Mouse (Mus musculus): ENCODE results near the gene Psmb4. TPM values are rescaled to one million over a fixed set of nuclear protein-coding genes. Genes with fewer than 3 reads are reported as not detected.

The Psmb4 gene
- polyA plus RNA-seq, 1 experiment from 2014 or later = 313 TPM

- Histone ChIP-seq H3K27ac (no peak overlapping the region), H3K9me3 (no peaks in the 10 kb centered on the region), H3K4me2 (replicated peaks) (no peak overlapping the region), H3K4me1 (peaks cover 18% of the 10 kb centered on the region), H3K36me3 (peaks cover 18% of the 10 kb centered on the region), H3K9ac (no peak overlapping the region), H3K4me3 (no peak overlapping the region), H3K27me3 (no peaks in the 10 kb centered on the region)
- no peak for ATAC-seq (ENCODE audit: insufficient number of reproducible peaks, insufficient read depth, low FRiP score, low TSS enrichment)
These were observed 1.8 kb upstream of the Psmb4 start for GRCm38 (mm10) chr3:94888595-94888994.

GRCm38 (mm10) chr3:94882579-94882978 is 4.2 kb downstream of the Psmb4 start:
- Histone ChIP-seq H3K4me3 (no peak overlapping the region), H3K9ac (no peak overlapping the region), H3K27me3 (no peaks in the 10 kb centered on the region), H3K4me1 (peaks cover 18% of the 10 kb centered on the region), H3K27ac (no peak overlapping the region), H3K9me3 (no peaks in the 10 kb centered on the region), H3K4me2 (replicated peaks) (no peak overlapping the region), H3K36me3 (peaks cover 62% of the 10 kb centered on the region)
- WGBS = 84% methylated on average over 3 of the region's 3 CpGs
- ATAC-seq (ENCODE audit: insufficient number of reproducible peaks, insufficient read depth, low FRiP score, low TSS enrichment) = no peak

- Histone ChIP-seq H3K27me3 (no peaks in the 10 kb centered on the region), H3K36me3 (peaks cover 69% of the 10 kb centered on the region), H3K9me3 (no peaks in the 10 kb centered on the region), H3K27ac (no peak overlapping the region), H3K9ac (no peak overlapping the region), H3K4me2 (replicated peaks) (no peak overlapping the region), H3K4me1 (peaks cover 14% of the 10 kb centered on the region), H3K4me3 (no peak overlapping the region)
- 78% methylated on average over 4 of the region's 4 CpGs for WGBS
- no peak for ATAC-seq (ENCODE audit: insufficient number of reproducible peaks, insufficient read depth, low FRiP score, low TSS enrichment)
These were observed 4.9 kb downstream of the Psmb4 start for GRCm38 (mm10) chr3:94881840-94882239.

GRCm38 (mm10) chr3:94878618-94879017 is 8.1 kb downstream of the Psmb4 start:
- no peaks in the 10 kb centered on the region for H3K4me1 ChIP-seq
- WGBS = 83% methylated on average over 6 of the region's 6 CpGs
- no peak overlapping the region for H3K27ac ChIP-seq
- no peaks in the 10 kb centered on the region for H3K27me3 ChIP-seq
- peaks cover 84% of the 10 kb centered on the region for H3K36me3 ChIP-seq
- no peak for ATAC-seq (ENCODE audit: insufficient number of reproducible peaks, insufficient read depth, low FRiP score, low TSS enrichment)
- H3K4me2 ChIP-seq (replicated peaks) = no peak overlapping the region
- no peak overlapping the region for H3K4me3 ChIP-seq
- no peak overlapping the region for H3K9ac ChIP-seq
- no peaks in the 10 kb centered on the region for H3K9me3 ChIP-seq

- H3K9me3 ChIP-seq = no peaks in the 10 kb centered on the region
- H3K27me3 ChIP-seq = no peaks in the 10 kb centered on the region
- peaks cover 80% of the 10 kb centered on the region for H3K36me3 ChIP-seq
- WGBS = 94% methylated on average over 3 of the region's 3 CpGs
- no peak overlapping the region for H3K4me2 ChIP-seq (replicated peaks)
- ATAC-seq (ENCODE audit: insufficient number of reproducible peaks, insufficient read depth, low FRiP score, low TSS enrichment) = no peak
- H3K27ac ChIP-seq = no peak overlapping the region
- no peak overlapping the region for H3K9ac ChIP-seq
- H3K4me3 ChIP-seq = no peak overlapping the region
- no peaks in the 10 kb centered on the region for H3K4me1 ChIP-seq
These were observed 17.8 kb downstream of the Psmb4 start for GRCm38 (mm10) chr3:94869011-94869410.

- WGBS = 94% methylated on average over 2 of the region's 2 CpGs
- Histone ChIP-seq H3K9ac (no peak overlapping the region), H3K27me3 (no peaks in the 10 kb centered on the region), H3K4me3 (no peak overlapping the region), H3K36me3 (peaks cover 66% of the 10 kb centered on the region), H3K4me1 (no peaks in the 10 kb centered on the region), H3K4me2 (replicated peaks) (no peak overlapping the region), H3K27ac (no peak overlapping the region), H3K9me3 (no peaks in the 10 kb centered on the region)
- no peak for ATAC-seq (ENCODE audit: insufficient number of reproducible peaks, insufficient read depth, low FRiP score, low TSS enrichment)
These were observed 27.3 kb downstream of the Psmb4 start for GRCm38 (mm10) chr3:94859471-94859870.

GRCm38 (mm10) chr3:94852215-94852614 is 34.5 kb downstream of the Psmb4 start:
- no peak overlapping the region for H3K9ac ChIP-seq
- no peaks in the 10 kb centered on the region for H3K9me3 ChIP-seq
- H3K4me1 ChIP-seq = no peaks in the 10 kb centered on the region
- no peak overlapping the region for H3K27ac ChIP-seq
- H3K4me2 ChIP-seq (replicated peaks) = no peak overlapping the region
- WGBS = 82% methylated on average over 3 of the region's 3 CpGs
- ATAC-seq (ENCODE audit: insufficient number of reproducible peaks, insufficient read depth, low FRiP score, low TSS enrichment) = no peak
- H3K27me3 ChIP-seq = no peaks in the 10 kb centered on the region
- peaks cover 27% of the 10 kb centered on the region for H3K36me3 ChIP-seq
- no peak overlapping the region for H3K4me3 ChIP-seq

GRCm38 (mm10) chr3:94851731-94852130 is 35.0 kb downstream of the Psmb4 start:
- Histone ChIP-seq H3K36me3 (peaks cover 24% of the 10 kb centered on the region), H3K4me3 (no peak overlapping the region), H3K27ac (no peak overlapping the region), H3K4me1 (no peaks in the 10 kb centered on the region), H3K4me2 (replicated peaks) (no peak overlapping the region), H3K27me3 (no peaks in the 10 kb centered on the region), H3K9ac (no peak overlapping the region), H3K9me3 (no peaks in the 10 kb centered on the region)
- no peak for ATAC-seq (ENCODE audit: insufficient number of reproducible peaks, insufficient read depth, low FRiP score, low TSS enrichment)
- WGBS = 65% methylated on average over 3 of the region's 3 CpGs

GRCm38 (mm10) chr3:94849338-94849737 is 37.4 kb downstream of the Psmb4 start:
- Histone ChIP-seq H3K4me1 (peaks cover 5% of the 10 kb centered on the region; the same call in 1 of the 2 replicates), H3K27ac (no peak overlapping the region), H3K4me3 (no peak overlapping the region), H3K9me3 (no peaks in the 10 kb centered on the region), H3K27me3 (no peaks in the 10 kb centered on the region), H3K36me3 (peaks cover 6% of the 10 kb centered on the region), H3K4me2 (replicated peaks) (no peak overlapping the region), H3K9ac (no peak overlapping the region)
- ATAC-seq (ENCODE audit: insufficient number of reproducible peaks, insufficient read depth, low FRiP score, low TSS enrichment) = no peak
- WGBS = 11% methylated on average over 1 of the region's 1 CpGs

- no peak for ATAC-seq (ENCODE audit: insufficient number of reproducible peaks, insufficient read depth, low FRiP score, low TSS enrichment)
- 95% methylated on average over 2 of the region's 2 CpGs for WGBS
These were observed 39.4 kb downstream of the Psmb4 start for GRCm38 (mm10) chr3:94847382-94847781.

GRCm38 (mm10) chr3:94839101-94839500 is 47.7 kb downstream of the Psmb4 start:
- Histone ChIP-seq H3K4me2 (replicated peaks) (peak overlapping the region; percentile 74), H3K36me3 (no peaks in the 10 kb centered on the region), H3K27me3 (no peaks in the 10 kb centered on the region), H3K9me3 (no peaks in the 10 kb centered on the region), H3K9ac (no peak overlapping the region), H3K27ac (no peak overlapping the region), H3K4me1 (peaks cover 8% of the 10 kb centered on the region), H3K4me3 (peak overlapping the region; percentile 63)
- 76% methylated on average over 5 of the region's 5 CpGs for WGBS
- ATAC-seq (ENCODE audit: insufficient number of reproducible peaks, insufficient read depth, low FRiP score, low TSS enrichment) = no peak

More at GRCm38 (mm10) chr3:94847382-94847781, 39.4 kb downstream of the Psmb4 start:
- no peak overlapping the region for H3K4me2 ChIP-seq (replicated peaks)
- no peak overlapping the region for H3K27ac ChIP-seq
- no peaks in the 10 kb centered on the region for H3K9me3 ChIP-seq
- H3K36me3 ChIP-seq = no peaks in the 10 kb centered on the region
- H3K4me3 ChIP-seq = no peak overlapping the region
- peaks cover 5% of the 10 kb centered on the region; the same call in 1 of the 2 replicates for H3K4me1 ChIP-seq
- H3K9ac ChIP-seq = no peak overlapping the region
- no peaks in the 10 kb centered on the region for H3K27me3 ChIP-seq

- H3K27me3 ChIP-seq = no peaks in the 10 kb centered on the region
- H3K4me3 ChIP-seq = peak overlapping the region; percentile 63
- no peaks in the 10 kb centered on the region for H3K9me3 ChIP-seq
- peak overlapping the region; percentile 74 for H3K4me2 ChIP-seq (replicated peaks)
- H3K36me3 ChIP-seq = no peaks in the 10 kb centered on the region
- 24% methylated on average over 9 of the region's 9 CpGs for WGBS
- peaks cover 8% of the 10 kb centered on the region for H3K4me1 ChIP-seq
- peak overlapping the region; percentile 87 for H3K9ac ChIP-seq
- ATAC-seq (ENCODE audit: insufficient number of reproducible peaks, insufficient read depth, low FRiP score, low TSS enrichment) = no peak
- H3K27ac ChIP-seq = peak overlapping the region; percentile 99
These were observed 48.1 kb downstream of the Psmb4 start for GRCm38 (mm10) chr3:94838631-94839030.

All from embryonic facial prominence, embryonic 12.5 days (tissue).